Mouse (Mus musculus): ENCODE measurements at regions not wholly inside any gene's neighbourhood (a gene's known extent, or its start where the extent isn't known, plus 50 kb on each side); places are given as distances from the start of the nearest gene placed in this dataset.
A peak's percentile ranks its signal among the peaks of the same experiment; 100 is the strongest.
"Not testable (repeated sequence)": the region's sequence is repeated elsewhere in the genome, so short reads cannot be mapped to it uniquely, and the experiment has no call there.

DNA sequence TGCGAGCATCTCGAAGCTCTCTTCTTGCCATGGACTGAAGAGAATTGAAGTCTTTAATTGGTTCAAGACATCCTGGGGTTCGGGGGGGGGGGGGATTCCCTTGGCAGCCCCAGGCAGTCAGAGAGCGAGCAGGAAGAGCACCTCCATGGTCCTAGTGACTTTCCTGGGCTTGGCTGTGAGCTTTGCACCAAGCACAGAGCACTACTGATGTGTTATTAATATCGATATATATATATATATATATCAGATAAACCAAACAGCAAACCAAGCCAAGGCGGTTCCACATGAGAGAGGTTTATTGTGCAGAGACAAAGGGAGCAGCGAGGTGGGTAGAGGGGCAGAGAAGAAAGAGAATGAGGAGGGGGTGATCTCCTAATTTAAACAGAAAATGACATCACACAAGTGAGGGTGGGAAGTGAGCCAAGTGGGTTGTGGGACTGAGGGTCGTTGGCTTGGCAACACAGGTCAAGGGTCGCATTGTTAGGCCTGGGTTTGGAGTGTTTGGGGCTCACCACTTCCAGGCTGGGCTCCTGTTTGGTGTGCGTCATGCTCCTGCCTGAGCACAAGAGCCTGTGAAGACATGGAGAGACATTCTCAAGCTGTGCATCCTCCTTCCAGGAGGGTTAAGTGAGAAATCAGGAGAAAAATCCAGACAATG lies 119.9 kb downstream of the Bod1 start:
- 60% methylated on average over 10 of the region's 10 CpGs for WGBS
- no peaks in the 10 kb centered on the region for H3K27me3 ChIP-seq (ENCODE audit: control insufficient read depth, insufficient read depth, low read length)
- TF ChIP-seq CTCF (IDR thresholded peaks at IDR 0.05; ENCODE audit: borderline replicate concordance, insufficient read depth, low read depth, low read length) (no peak), POLR2A (IDR thresholded peaks at IDR 0.05; ENCODE audit: borderline replicate concordance, insufficient read depth, low read length) (no peak)
- H3K4me3 ChIP-seq (replicated peaks; ENCODE audit: insufficient read depth, low read depth, low read length) = no peak overlapping the region
- peaks cover 21% of the 10 kb centered on the region for H3K4me1 ChIP-seq (ENCODE audit: control insufficient read depth, insufficient read depth, low read length)
- DNase-seq = no peak
- H3K27ac ChIP-seq (ENCODE audit: insufficient read depth, low read length) = no peak overlapping the region

DNA sequence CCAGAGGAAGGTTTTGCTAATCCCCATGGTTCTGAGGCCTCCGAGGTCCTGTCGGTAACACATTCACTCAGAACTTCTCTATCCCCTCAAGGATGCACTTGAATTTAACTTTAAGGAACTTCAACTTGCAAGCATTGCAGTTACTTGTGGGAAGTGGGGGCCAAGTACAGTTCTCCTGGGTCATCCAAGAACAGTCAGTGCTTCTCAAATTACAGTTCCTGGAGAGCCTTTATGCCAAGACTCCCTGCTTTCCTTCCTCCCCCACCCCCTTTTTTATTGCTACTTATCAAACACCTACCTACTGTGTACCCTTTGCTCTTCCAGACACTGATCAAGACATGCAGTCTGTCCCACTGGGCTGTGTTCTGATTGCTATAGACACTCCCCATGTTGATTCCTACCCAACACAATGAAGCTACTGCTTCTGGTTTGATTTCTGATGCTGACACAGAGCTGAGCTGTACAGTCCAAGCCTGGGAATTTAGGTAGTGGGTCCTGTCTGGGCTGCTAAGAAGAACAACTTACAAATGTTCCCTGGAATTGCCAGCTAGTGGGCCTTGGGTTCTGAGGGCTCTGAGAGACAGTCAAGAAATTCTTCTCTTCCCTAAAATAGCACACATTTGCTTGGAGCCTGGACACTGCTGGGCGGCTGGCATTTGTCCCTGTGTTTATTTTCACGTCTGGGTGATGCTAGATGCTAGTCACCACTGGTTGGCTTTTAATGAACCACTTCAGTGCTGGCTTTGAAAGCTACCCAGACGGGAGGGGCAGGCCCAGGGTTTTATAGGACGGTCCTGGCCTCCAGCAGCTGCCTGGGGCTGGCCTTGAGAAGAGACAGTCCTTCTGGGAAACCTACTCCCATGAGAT lies 120.7 kb downstream of the Bod1 start:
- Histone ChIP-seq H3K4me1 (ENCODE audit: control insufficient read depth, insufficient read depth, low read length) (peaks cover 21% of the 10 kb centered on the region), H3K4me3 (replicated peaks; ENCODE audit: insufficient read depth, low read depth, low read length) (no peak overlapping the region), H3K27me3 (ENCODE audit: control insufficient read depth, insufficient read depth, low read length) (no peaks in the 10 kb centered on the region), H3K27ac (ENCODE audit: insufficient read depth, low read length) (no peak overlapping the region)
- DNase-seq = peak; percentile 34 to 52
- TF ChIP-seq CTCF (IDR thresholded peaks at IDR 0.05; ENCODE audit: borderline replicate concordance, insufficient read depth, low read depth, low read length) = no peak
- no peak for TF ChIP-seq POLR2A (IDR thresholded peaks at IDR 0.05; ENCODE audit: borderline replicate concordance, insufficient read depth, low read length)
- WGBS = 52% methylated on average over 6 of the region's 6 CpGs

DNA sequence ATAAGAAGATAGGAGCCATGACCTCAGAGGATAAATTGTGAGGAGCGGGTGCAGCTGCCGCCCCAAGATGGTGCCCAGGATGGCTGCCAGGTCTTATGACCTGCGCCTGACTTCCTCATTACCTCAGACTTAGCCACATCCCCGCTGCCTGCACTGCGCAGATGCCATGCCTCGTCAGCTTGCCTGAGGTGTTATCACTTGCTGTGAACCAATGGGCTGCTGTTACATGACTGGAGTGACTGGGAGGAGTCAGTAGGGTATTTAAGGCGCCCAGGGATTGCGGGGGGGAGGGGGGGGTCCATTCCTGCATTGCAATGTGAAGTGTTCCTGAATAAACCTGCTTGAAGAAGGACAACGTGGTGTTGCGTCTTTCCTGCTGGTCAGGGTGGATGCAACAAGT lies 126.2 kb downstream of the Bod1 start:
- H3K27ac ChIP-seq (ENCODE audit: insufficient read depth, low read length); H3K4me1 ChIP-seq (ENCODE audit: control insufficient read depth, insufficient read depth, low read length); DNase-seq; H3K4me3 ChIP-seq (replicated peaks; ENCODE audit: insufficient read depth, low read depth, low read length); H3K27me3 ChIP-seq (ENCODE audit: control insufficient read depth, insufficient read depth, low read length): not testable (repeated sequence)
- 74% methylated on average over 10 of the region's 10 CpGs for WGBS

- Histone ChIP-seq H3K27me3 (ENCODE audit: control insufficient read depth, insufficient read depth, low read length) (no peaks in the 10 kb centered on the region), H3K4me1 (ENCODE audit: control insufficient read depth, insufficient read depth, low read length) (no peaks in the 10 kb centered on the region), H3K27ac (ENCODE audit: insufficient read depth, low read length) (no peak overlapping the region), H3K4me3 (replicated peaks; ENCODE audit: insufficient read depth, low read depth, low read length) (no peak overlapping the region)
- 85% methylated on average over 8 of the region's 8 CpGs for WGBS
- no peak for DNase-seq
- no peak for TF ChIP-seq POLR2A (IDR thresholded peaks at IDR 0.05; ENCODE audit: borderline replicate concordance, insufficient read depth, low read length)
- TF ChIP-seq CTCF (IDR thresholded peaks at IDR 0.05; ENCODE audit: borderline replicate concordance, insufficient read depth, low read depth, low read length) = no peak
These were observed 129.0 kb downstream of the Bod1 start for GRCm38 (mm10) chr11:31542635-31543219.

- Histone ChIP-seq H3K4me1 (ENCODE audit: control insufficient read depth, insufficient read depth, low read length) (no peaks in the 10 kb centered on the region), H3K27me3 (ENCODE audit: control insufficient read depth, insufficient read depth, low read length) (no peaks in the 10 kb centered on the region), H3K4me3 (replicated peaks; ENCODE audit: insufficient read depth, low read depth, low read length) (no peak overlapping the region), H3K27ac (ENCODE audit: insufficient read depth, low read length) (no peak overlapping the region)
- no peak for DNase-seq
- WGBS = 85% methylated on average over 3 of the region's 3 CpGs
- TF ChIP-seq POLR2A (IDR thresholded peaks at IDR 0.05; ENCODE audit: borderline replicate concordance, insufficient read depth, low read length) (no peak), CTCF (IDR thresholded peaks at IDR 0.05; ENCODE audit: borderline replicate concordance, insufficient read depth, low read depth, low read length) (no peak)
These were observed 130.3 kb downstream of the Bod1 start for GRCm38 (mm10) chr11:31541425-31541824.

GRCm38 (mm10) chr11:31540816-31541215 lies 130.9 kb downstream of the Bod1 start:
- H3K27me3 ChIP-seq (ENCODE audit: control insufficient read depth, insufficient read depth, low read length) = no peaks in the 10 kb centered on the region
- TF ChIP-seq CTCF (IDR thresholded peaks at IDR 0.05; ENCODE audit: borderline replicate concordance, insufficient read depth, low read depth, low read length) (no peak), POLR2A (IDR thresholded peaks at IDR 0.05; ENCODE audit: borderline replicate concordance, insufficient read depth, low read length) (no peak)
- no peaks in the 10 kb centered on the region for H3K4me1 ChIP-seq (ENCODE audit: control insufficient read depth, insufficient read depth, low read length)
- H3K4me3 ChIP-seq (replicated peaks; ENCODE audit: insufficient read depth, low read depth, low read length) = no peak overlapping the region
- no peak overlapping the region for H3K27ac ChIP-seq (ENCODE audit: insufficient read depth, low read length)
- no peak for DNase-seq

- WGBS = 79% methylated on average over 2 of the region's 2 CpGs
- TF ChIP-seq POLR2A (IDR thresholded peaks at IDR 0.05; ENCODE audit: borderline replicate concordance, insufficient read depth, low read length) (no peak), CTCF (IDR thresholded peaks at IDR 0.05; ENCODE audit: borderline replicate concordance, insufficient read depth, low read depth, low read length) (no peak)
- Histone ChIP-seq H3K4me1 (ENCODE audit: control insufficient read depth, insufficient read depth, low read length) (no peaks in the 10 kb centered on the region), H3K27me3 (ENCODE audit: control insufficient read depth, insufficient read depth, low read length) (no peaks in the 10 kb centered on the region), H3K4me3 (replicated peaks; ENCODE audit: insufficient read depth, low read depth, low read length) (no peak overlapping the region), H3K27ac (ENCODE audit: insufficient read depth, low read length) (no peak overlapping the region)
- no peak for DNase-seq
These were observed 140.3 kb downstream of the Bod1 start for GRCm38 (mm10) chr11:31531416-31531815.

GRCm38 (mm10) chr11:31530851-31531250 lies 140.8 kb downstream of the Bod1 start:
- no peak overlapping the region for H3K27ac ChIP-seq (ENCODE audit: insufficient read depth, low read length)
- H3K4me1 ChIP-seq (ENCODE audit: control insufficient read depth, insufficient read depth, low read length) = no peaks in the 10 kb centered on the region
- H3K4me3 ChIP-seq (replicated peaks; ENCODE audit: insufficient read depth, low read depth, low read length) = no peak overlapping the region
- TF ChIP-seq CTCF (IDR thresholded peaks at IDR 0.05; ENCODE audit: borderline replicate concordance, insufficient read depth, low read depth, low read length) (no peak), POLR2A (IDR thresholded peaks at IDR 0.05; ENCODE audit: borderline replicate concordance, insufficient read depth, low read length) (no peak)
- 87% methylated on average over 3 of the region's 3 CpGs for whole genome bisulfite sequencing
- no peak for DNase-seq
- H3K27me3 ChIP-seq (ENCODE audit: control insufficient read depth, insufficient read depth, low read length) = no peaks in the 10 kb centered on the region
